Mouse (Mus musculus) olfactory bulb, adult 2 months (tissue): ENCODE measurements around the gene Vasn.

Experiments used
- CTCF ChIP-seq: fragments of 200-500 bp; IDR thresholded peaks from 2 replicates; pipeline ENCODE4 v1.5.1; 2012; ENCODE audit warnings: low read depth, mild to moderate bottlenecking, low read length, moderate library complexity; ENCODE audit not compliant: insufficient read depth
- POLR2A ChIP-seq: fragments of 200-500 bp; IDR thresholded peaks from 2 replicates; pipeline ENCODE4 v1.6.1; 2012; ENCODE audit warnings: mild to moderate bottlenecking, low read depth, low read length, moderate library complexity; ENCODE audit not compliant: insufficient read depth

- TF ChIP-seq POLR2A, result no peak
- TF ChIP-seq CTCF, result no peak
Measured at GRCm38 (mm10) chr16:4646831-4647230, 7.1 kb downstream of the Vasn start.
